In genomic region chr10:78325916-78326647, GRCm38 (mm10) we compare ENCODE assay signal across 19 mouse cellular contexts. TPM values are rescaled to one million over a fixed set of nuclear protein-coding genes. Genes with fewer than 3 reads are reported as not detected.
A peak's percentile ranks its signal among the peaks of the same experiment; 100 is the strongest.
DNase-seq lines count a peak whose midpoint lies in the region; ATAC-seq and TF ChIP-seq lines count a peak whose summit lies in the region.
"Had no signal": no experiment of that assay in that cellular context is flagged by ENCODE, and none has a peak within 500 bp of the region (broad histone marks: within the 10 kb centered on the region; RNA-seq: fewer than 3 reads in every experiment).

No protein-coding gene starts in this region.

- no peak overlapping the region for H3K27ac ChIP-seq in liver, postnatal 0 days (ENCODE audit: low read depth)
- peak overlapping the region; percentile 54 for H3K27ac ChIP-seq in intestine, embryonic 15.5 days
- H3K27ac ChIP-seq in midbrain, embryonic 10.5 days (replicated peaks), result no peak overlapping the region
- H3K27ac ChIP-seq: forebrain, embryonic 12.5 days; heart, adult 2 months; hindbrain, postnatal 0 days; liver, embryonic 14.5 days; macrophage had no signal

- TF ChIP-seq CTCF in liver, postnatal 0 days (IDR thresholded peaks at IDR 0.05; ENCODE audit: low read depth), result no peak

- DNase-seq in frontal cortex, postnatal 14 days (ENCODE audit: low spot score in 2 of 2), result no peak
- DNase-seq in liver, postnatal 0 days, result no peak
- no peak for DNase-seq in liver
- DNase-seq in gastrocnemius, postnatal 14 days, result no peak
- DNase-seq in midbrain, embryonic 10.5 days (ENCODE audit: low spot score), result no peak
- DNase-seq in spleen, adult 18-20 months, result no peak
- DNase-seq: adrenal gland, adult 2 months; gastrocnemius, postnatal 10 days; heart, adult 2 months; kidney, postnatal 10 days; right cerebral cortex, postnatal 25 days; thymus, postnatal 25 days had no signal

- no peaks in the 10 kb centered on the region for H3K27me3 ChIP-seq in liver, postnatal 0 days (ENCODE audit: insufficient read depth, low read length)
- no peaks in the 10 kb centered on the region for H3K27me3 ChIP-seq in intestine, embryonic 15.5 days (replicated peaks)
- no peaks in the 10 kb centered on the region for H3K27me3 ChIP-seq in midbrain, embryonic 10.5 days (ENCODE audit: low read depth, poor library complexity, severe bottlenecking)
- H3K27me3 ChIP-seq: forebrain, embryonic 12.5 days had no signal

- H3K4me1 ChIP-seq in liver, postnatal 0 days (ENCODE audit: insufficient read depth), result peaks cover 22% of the 10 kb centered on the region
- peaks cover 12% of the 10 kb centered on the region for H3K4me1 ChIP-seq in intestine, embryonic 15.5 days (replicated peaks)
- peaks cover 2% of the 10 kb centered on the region for H3K4me1 ChIP-seq in midbrain, embryonic 10.5 days
- H3K4me1 ChIP-seq: forebrain, embryonic 12.5 days had no signal

- peak; percentile 47 for ATAC-seq in frontal cortex, adult (ENCODE audit: low TSS enrichment)
- ATAC-seq in liver, postnatal 0 days, result peak; percentile 16; the same call in 1 of the 2 replicates
- ATAC-seq in intestine, embryonic 15.5 days, result peak; percentile 87
- ATAC-seq: hindbrain, postnatal 0 days had no signal

- H3K9me3 ChIP-seq in liver, postnatal 0 days (ENCODE audit: low read length), result no peaks in the 10 kb centered on the region
- no peaks in the 10 kb centered on the region for H3K9me3 ChIP-seq in intestine, embryonic 15.5 days
- H3K9me3 ChIP-seq in midbrain, embryonic 10.5 days (replicated peaks), result no peaks in the 10 kb centered on the region
- H3K9me3 ChIP-seq: forebrain, embryonic 12.5 days had no signal

- H3K4me2 ChIP-seq in liver, postnatal 0 days (ENCODE audit: low read depth, low read length), result no peak overlapping the region
- H3K4me2 ChIP-seq in intestine, embryonic 15.5 days (replicated peaks), result 0 out of 2 replicates have a peak overlapping the region, but pooled peaks have one; percentile 14
- H3K4me2 ChIP-seq: forebrain, embryonic 12.5 days; midbrain, embryonic 11.5 days had no signal

- H3K4me3 ChIP-seq in liver, postnatal 0 days (ENCODE audit: low read depth, low read length), result no peak overlapping the region
- no peak overlapping the region for H3K4me3 ChIP-seq in intestine, embryonic 15.5 days (replicated peaks)
- H3K4me3 ChIP-seq in midbrain, embryonic 10.5 days, result no peak overlapping the region
- H3K4me3 ChIP-seq: forebrain, embryonic 12.5 days; heart, adult 2 months had no signal

- TF ChIP-seq EP300 in liver, postnatal 0 days (IDR thresholded peaks at IDR 0.05; ENCODE audit: low read depth), result no peak

- intact Hi-C loops in gastrocnemius, postnatal 14 days (cut with DNase I; ENCODE audit: low total_unique reads), result no loop called here

- peaks cover 6% of the 10 kb centered on the region; the same call in 1 of the 2 replicates for H3K36me3 ChIP-seq in liver, postnatal 0 days (replicated peaks; ENCODE audit: insufficient read depth, low read length)
- H3K36me3 ChIP-seq in intestine, embryonic 15.5 days, result no peaks in the 10 kb centered on the region
- H3K36me3 ChIP-seq in midbrain, embryonic 10.5 days, result peaks cover 53% of the 10 kb centered on the region

- WGBS in liver, postnatal 0 days (ENCODE audit: insufficient replicate concordance), result 67% methylated on average over 8 of the region's 8 CpGs
- 57% methylated on average over 8 of the region's 8 CpGs for WGBS in intestine, embryonic 15.5 days
- 79% methylated on average over 8 of the region's 8 CpGs for WGBS in midbrain, embryonic 10.5 days

- no peak overlapping the region for H3K9ac ChIP-seq in liver, postnatal 0 days (replicated peaks)
- no peak overlapping the region for H3K9ac ChIP-seq in intestine, embryonic 15.5 days
- H3K9ac ChIP-seq: forebrain, embryonic 12.5 days; liver, embryonic 14.5 days had no signal

RNA-seq across cellular contexts. Expression of gene Agpat3, which starts 26.2 kb away (rescaled TPM):
- polyA plus RNA-seq in liver, postnatal 0 days (2015; fragmentation: Nextera tagmentation; extraction: Ambion mirVana), result 154 and 171 TPM in 2 replicates
- 58.2 and 70.6 TPM in 2 replicates for polyA plus RNA-seq in intestine, embryonic 15.5 days (2015; fragmentation: Nextera tagmentation; extraction: Ambion mirVana)
- total RNA-seq in gastrocnemius, postnatal 14 days (2021), result 100 to 1,000 TPM; 160 to 164 TPM
- polyA plus RNA-seq in midbrain, embryonic 10.5 days (2016; fragmentation: Nextera tagmentation; extraction: Ambion mirVana), result 41.6 and 48.9 TPM in 2 replicates

Comparison
In these comparisons a context has a peak if more than half of its experiments do, and no peak if none do; other contexts are left out.
1. ATAC-seq: peak in every context shown above with its lines; median percentile 87 in intestine, embryonic 15.5 days; 47 in frontal cortex, adult; 16 in liver, postnatal 0 days.